Mouse (Mus musculus) liver, adult (tissue): ENCODE data around the gene Gm45785.

Experiments
- GATA4 ChIP-seq: IDR thresholded peaks from 2 replicates; pipeline ENCODE4 v1.6.1; 2014; ENCODE audit warnings: mild to moderate bottlenecking, low read length; ENCODE audit not compliant: insufficient replicate concordance

Gene Gm45785

GRCm38 (mm10) chr7:140845683-140846082, 10.4 kb downstream of the Gm45785 start:
- TF ChIP-seq GATA4, result no peak

- TF ChIP-seq GATA4, result no peak
Observed at GRCm38 (mm10) chr7:140844905-140845665, 11.0 kb downstream of the Gm45785 start, which contains the start of gene Scgb1c1. Gene Scgb1c1 (plus strand): TSS chr7:140845547.

- TF ChIP-seq GATA4, result no peak
Observed at GRCm38 (mm10) chr7:140843806-140844205, 12.3 kb downstream of the Gm45785 start.

- TF ChIP-seq GATA4, result no peak
Observed at GRCm38 (mm10) chr7:140840750-140841735, 15.1 kb downstream of the Gm45785 start.

- TF ChIP-seq GATA4, result no peak
Observed at GRCm38 (mm10) chr7:140839556-140839955, 16.6 kb downstream of the Gm45785 start.

GRCm38 (mm10) chr7:140836243-140837115, 19.7 kb downstream of the Gm45785 start:
- TF ChIP-seq GATA4, result no peak

- TF ChIP-seq GATA4, result peak; percentile 38; the same call in 1 of the 2 replicates
Observed at GRCm38 (mm10) chr7:140835758-140836087, 20.4 kb downstream of the Gm45785 start.

- no peak for TF ChIP-seq GATA4
Observed at GRCm38 (mm10) chr7:140834968-140835757, 21.0 kb downstream of the Gm45785 start, which contains the start of gene Urah. Gene Urah (plus strand): TSS chr7:140835018.

GRCm38 (mm10) chr7:140833341-140833740, 22.8 kb downstream of the Gm45785 start:
- no peak for TF ChIP-seq GATA4

- no peak for TF ChIP-seq GATA4
Observed at GRCm38 (mm10) chr7:140831447-140831846, 24.7 kb downstream of the Gm45785 start.

GRCm38 (mm10) chr7:140828171-140828881, 27.8 kb downstream of the Gm45785 start:
- TF ChIP-seq GATA4, result no peak

GRCm38 (mm10) chr7:140822731-140823130, 33.4 kb downstream of the Gm45785 start:
- no peak for TF ChIP-seq GATA4

GRCm38 (mm10) chr7:140821653-140822329, 34.3 kb downstream of the Gm45785 start, which contains the start of gene Zfp941:
Gene Zfp941 (minus strand): TSS chr7:140822178.
- no peak for TF ChIP-seq GATA4
